Mouse (Mus musculus) small intestine, adult 10 weeks (tissue): ENCODE data around the gene P2ry2. TPM values are rescaled to one million over a fixed set of nuclear protein-coding genes. Genes with fewer than 3 reads are reported as not detected.

Experiments
- polyA plus RNA-seq: library from polyadenylated mRNA; stranded (reverse); fragments of 350-450 nt; fragmentation: Illumina TruSeq; extraction: RNeasy Lipid Tissue Mini Kit (QIAGEN cat#74804); gene quantifications from one replicate; pipeline ENCODE4 v1.2.3, GENCODE M21; 2014; ENCODE audit warnings: low replicate concordance

P2ry2 gene
- polyA plus RNA-seq = 1.0 TPM

DNA sequence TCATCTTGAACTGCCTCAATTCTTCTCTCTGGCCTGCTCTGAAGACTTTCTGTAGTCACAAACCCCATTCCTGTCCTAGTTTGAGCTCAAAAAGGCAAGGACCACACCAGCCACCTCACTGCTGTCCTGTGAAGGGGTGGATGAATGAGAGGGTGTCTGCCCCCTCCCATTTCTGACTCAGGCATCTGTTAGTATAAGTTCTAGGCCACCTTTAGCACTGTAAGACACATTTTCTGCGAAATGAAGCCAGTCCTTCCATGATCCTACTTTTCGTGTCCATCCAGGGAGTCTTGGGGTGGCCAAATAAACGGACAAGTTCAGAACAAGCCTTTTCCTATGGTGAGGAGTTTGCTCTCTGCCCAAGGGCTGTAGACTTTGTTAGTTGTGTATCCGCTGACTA is at the start of gene P2ry2:
P2ry2 (minus strand) TSS at position 326 of the 400 bp plus-strand sequence.

GRCm38 (mm10) chr7:100974135-100974903 is 38.3 kb downstream of the P2ry2 start, which contains the start of gene P2ry6:
TSS of gene P2ry6 (minus strand) at chr7:100974649.

Other genes starting within 250 kb of the P2ry2 start
- gene Relt, start 149.4 kb downstream of the P2ry2 start, polyA plus RNA-seq = not detected
- gene Arhgef17, start 80.8 kb downstream of the P2ry2 start, polyA plus RNA-seq = 0.30 TPM
- gene P2ry6, start 38.2 kb downstream of the P2ry2 start, polyA plus RNA-seq = 1.7 TPM
- gene Fchsd2, start 80.0 kb upstream of the P2ry2 start, polyA plus RNA-seq = 151 TPM